Mouse (Mus musculus) thymus, adult 2 months (tissue): ENCODE data around the gene Phf6.

ENCODE experiments used
- CTCF ChIP-seq: fragments of 200-500 bp; IDR thresholded peaks from 2 replicates; pipeline ENCODE4 v1.5.1; 2012; ENCODE audit warnings: mild to moderate bottlenecking, control low read depth, low read length, moderate library complexity, borderline replicate concordance; ENCODE audit not compliant: control insufficient read depth, poor library complexity, insufficient read depth; ENCODE audit errors: extremely low read depth
- POLR2A ChIP-seq: fragments of 200-500 bp; IDR thresholded peaks from 2 replicates; pipeline ENCODE4 v1.6.1; 2012; ENCODE audit warnings: mild to moderate bottlenecking, low read length, control low read depth, moderate library complexity; ENCODE audit not compliant: control insufficient read depth, poor library complexity, insufficient read depth; ENCODE audit errors: extremely low read depth

DNA sequence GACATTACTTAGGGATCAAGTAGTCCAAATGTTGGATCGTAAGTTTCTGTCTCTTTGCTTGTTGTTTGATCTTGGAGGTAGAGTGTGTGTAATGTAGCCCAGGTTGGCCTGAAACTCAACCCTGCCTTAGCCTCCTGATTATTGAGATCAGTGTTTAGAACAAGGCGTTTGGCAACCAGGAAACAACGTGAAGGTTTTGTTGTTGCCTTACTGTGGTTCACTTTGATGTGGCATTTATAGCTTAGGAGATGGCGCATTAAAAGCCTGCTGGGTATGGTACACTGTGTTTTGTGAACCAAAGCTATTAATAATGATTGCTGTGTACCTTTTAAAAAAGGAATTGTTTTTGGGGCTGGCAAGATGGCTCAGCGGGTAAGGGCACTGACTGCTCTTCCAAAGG lies 18.1 kb downstream of the Phf6 start:
- no peak for TF ChIP-seq CTCF
- no peak for TF ChIP-seq POLR2A
